Mouse (Mus musculus) spleen, adult 12 weeks (tissue): ENCODE data around the gene Hyal1.

ENCODE experiments used
- DNase-seq: peaks from one replicate; pipeline ENCODE4 v3.0.0; 2022; ENCODE audit warnings: low spot score

Gene Hyal1

DNA sequence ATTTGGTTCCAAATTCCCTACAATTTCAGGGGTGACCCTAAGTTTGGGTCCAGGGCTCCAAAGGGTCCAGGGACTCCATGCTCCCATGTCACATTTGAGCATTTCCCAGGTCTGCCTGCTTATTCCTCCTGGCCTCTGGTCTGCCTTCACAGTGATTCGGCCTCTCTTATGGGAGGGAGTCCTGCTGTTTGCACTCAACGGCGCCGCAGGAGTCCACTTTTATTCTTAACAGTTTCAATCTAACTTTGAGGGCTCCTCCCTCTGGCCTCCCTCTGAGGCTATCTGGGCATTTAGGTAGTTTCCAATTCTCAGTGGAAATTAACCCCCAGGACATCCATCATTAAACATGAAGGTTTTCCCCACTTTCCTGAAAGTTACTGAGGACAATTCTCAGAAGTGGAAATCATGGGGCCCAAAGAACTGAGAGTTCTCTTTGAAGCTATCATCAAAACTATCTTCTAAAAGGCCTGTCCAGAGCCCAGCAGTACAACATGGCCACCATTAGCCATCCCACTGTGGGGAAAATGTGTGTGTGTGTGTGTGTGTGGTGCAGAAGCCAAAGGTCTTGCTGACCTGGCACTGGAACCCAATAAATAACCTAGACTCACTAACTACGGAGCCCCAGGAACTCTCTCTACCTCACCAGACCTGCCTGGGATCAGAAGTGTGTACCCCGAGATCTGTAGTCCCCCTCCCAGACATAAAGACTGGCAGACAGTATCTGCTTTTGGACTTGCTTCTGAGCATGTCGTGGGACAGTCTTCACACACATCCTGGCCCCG, 17.7 kb downstream of the Hyal1 start:
- DNase-seq, result no peak

- no peak for DNase-seq
Observed at GRCm38 (mm10) chr9:107596619-107597569, 20.2 kb downstream of the Hyal1 start.

DNA sequence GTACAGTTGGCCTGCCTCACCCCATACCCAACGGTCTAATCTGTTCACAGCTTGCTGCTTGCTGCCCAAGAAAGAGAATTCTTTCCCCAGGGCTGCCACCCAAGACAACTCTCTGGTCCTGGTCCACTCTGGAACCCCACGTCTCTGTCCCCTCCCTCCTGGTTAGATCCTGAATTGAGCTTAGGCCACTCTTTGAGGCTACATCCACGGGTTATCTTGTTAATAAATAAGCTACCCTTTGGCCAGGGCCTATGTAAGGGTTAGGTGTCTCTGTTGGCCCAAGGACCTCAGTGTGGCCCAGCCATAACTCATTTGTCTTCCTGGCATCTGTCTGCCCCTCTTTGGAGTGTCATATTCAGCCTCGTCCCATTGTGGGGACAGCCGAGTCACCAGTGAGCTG, 21.7 kb downstream of the Hyal1 start:
- DNase-seq, result no peak

DNA sequence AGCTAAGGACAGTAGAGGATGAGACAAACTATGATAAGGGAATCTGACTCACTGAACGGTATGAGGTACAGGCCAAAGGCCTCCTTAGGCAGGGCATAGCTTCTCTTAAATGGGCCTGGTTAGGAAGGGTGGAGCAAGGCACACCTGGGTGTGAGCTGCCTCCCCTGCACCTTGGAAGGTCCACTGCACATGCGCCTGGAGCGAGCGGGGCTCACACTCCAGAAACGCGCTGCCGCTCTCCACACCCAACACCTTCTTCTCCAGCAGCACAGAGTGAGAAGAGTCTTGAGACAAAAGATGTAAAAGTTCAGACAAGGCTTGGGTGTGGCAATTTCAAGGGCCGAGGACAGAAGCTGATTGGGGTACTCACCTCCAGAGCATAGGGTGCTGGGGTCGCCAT, 22.7 kb downstream of the Hyal1 start:
- no peak for DNase-seq

- DNase-seq, result no peak
Observed at GRCm38 (mm10) chr9:107599842-107600241, 23.1 kb downstream of the Hyal1 start.

GRCm38 (mm10) chr9:107600745-107601144, 24.0 kb downstream of the Hyal1 start:
- DNase-seq, result no peak

GRCm38 (mm10) chr9:107601275-107601674, 24.5 kb downstream of the Hyal1 start:
- DNase-seq, result no peak

DNA sequence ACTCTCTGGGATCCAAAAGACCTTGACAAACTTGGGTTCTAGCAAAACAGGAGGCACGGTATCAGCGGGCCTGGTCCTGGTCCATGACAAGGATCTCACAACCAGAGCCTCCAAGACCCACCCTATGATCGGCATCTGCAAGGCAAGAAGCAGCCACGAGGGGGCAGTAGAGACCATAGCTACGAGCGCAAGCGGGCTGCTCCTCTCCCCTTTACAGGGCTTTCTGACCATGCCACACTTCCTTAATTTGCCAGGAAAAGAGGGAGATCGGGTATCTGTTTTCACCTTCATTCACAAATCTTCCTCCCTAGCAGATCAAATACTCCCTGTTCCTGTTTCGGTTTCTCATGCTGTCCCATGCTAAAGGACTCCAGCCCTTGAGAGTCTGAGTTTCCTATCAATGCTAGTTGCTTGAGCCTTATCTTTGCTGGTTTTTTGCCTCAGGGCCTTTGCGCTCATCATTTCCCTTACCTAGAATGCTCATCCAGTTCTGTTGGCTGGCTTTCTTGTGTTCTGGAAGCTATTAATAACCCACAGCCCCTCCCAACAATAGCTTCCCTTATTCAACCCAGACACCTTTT, 25.4 kb downstream of the Hyal1 start:
- DNase-seq, result peak; percentile 87

DNA sequence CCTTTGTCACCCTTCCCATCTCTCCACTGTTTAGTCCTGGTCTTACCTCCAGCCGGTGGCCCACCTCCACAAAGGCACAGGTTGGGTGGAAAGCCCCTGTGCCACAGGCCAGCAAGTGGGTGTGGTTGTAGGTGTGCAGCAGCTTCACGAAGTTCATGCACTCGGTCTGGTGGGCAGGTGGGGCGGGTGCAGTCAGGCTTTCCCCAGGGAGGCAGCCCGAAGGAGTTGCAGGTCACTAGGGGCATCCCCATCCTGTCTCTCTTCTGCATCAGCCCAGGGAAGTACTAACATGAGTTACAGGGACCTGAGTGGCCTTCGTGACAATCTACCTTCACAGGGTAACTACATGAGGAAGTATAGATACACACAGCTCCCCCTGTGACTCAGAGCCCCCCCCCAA, 26.5 kb downstream of the Hyal1 start:
- DNase-seq, result no peak

DNA sequence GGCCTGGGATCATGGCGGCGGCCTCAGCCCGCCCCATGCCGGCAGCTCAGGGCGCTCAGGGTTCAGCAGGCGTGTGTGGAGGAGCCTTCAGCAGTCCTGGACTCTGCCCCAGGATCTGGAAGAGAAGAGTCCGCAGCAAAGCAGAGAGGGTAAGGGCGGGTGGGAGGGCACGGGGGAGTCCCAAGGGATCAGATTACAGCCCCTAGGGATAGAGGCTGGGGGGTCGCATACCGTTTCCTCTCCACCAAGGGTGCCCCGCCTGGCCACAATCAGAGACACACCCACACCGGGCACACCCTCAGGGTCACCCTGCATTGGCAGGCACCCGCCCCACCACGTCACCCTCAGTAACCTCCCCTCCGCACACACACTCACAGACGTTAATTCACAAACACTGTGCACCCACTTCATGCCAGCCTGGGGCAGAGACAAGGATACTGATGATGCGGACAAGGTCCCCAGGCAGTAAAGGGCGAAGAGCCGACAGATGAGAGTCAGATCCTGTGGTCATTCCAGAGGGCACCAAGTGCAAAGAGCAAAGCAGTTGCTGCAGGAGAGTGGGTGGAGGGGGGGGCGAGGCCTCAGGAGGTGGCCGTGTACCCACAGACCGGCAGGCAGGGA, 28.4 kb downstream of the Hyal1 start:
- DNase-seq, result no peak

DNA sequence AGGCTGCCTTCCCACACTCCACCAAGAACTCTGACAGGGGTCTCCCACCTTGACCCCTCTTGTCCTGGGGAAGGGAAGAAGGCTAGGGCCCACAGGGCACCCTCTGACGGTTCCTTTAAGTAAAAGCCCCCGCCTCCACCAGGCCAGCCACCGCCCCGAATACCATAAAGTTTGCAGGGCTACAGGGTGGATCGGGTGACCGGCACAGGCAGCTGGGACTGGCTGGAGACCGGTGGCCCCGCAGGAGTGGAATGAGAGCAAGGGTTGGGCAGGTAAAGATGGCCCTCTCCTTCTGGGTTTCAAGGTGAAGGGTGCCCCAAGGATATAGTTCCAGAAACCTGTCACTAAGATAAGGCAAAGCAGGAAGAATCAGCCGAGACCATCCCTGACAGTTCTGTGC, 29.9 kb downstream of the Hyal1 start:
- no peak for DNase-seq

DNA sequence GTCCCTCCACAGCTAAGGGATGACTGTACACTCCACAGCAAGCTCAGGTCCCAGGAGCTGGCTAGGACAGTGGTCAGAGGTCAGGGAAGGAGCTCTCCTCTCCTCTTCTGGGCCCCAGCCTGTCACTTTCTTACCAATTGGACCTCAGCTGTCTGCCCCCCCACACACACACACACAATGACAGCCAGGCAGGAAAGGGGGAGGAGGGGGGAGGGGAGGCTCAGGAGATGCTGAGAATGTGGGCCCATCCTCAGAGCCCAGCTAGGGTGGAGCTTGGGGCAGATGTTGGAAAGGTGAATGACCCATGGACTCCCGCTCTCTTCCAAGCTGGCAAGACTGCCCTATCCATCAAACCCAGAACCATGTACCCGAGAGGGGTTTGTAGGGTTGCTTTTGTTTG, 30.3 kb downstream of the Hyal1 start:
- DNase-seq, result no peak

- no peak for DNase-seq
Observed at GRCm38 (mm10) chr9:107607653-107608245, 31.0 kb downstream of the Hyal1 start.

- DNase-seq, result no peak
Observed at GRCm38 (mm10) chr9:107608741-107609432, 32.2 kb downstream of the Hyal1 start, which contains the start of gene Sema3b. Sema3b (minus strand) TSS chr9:107609229.

DNA sequence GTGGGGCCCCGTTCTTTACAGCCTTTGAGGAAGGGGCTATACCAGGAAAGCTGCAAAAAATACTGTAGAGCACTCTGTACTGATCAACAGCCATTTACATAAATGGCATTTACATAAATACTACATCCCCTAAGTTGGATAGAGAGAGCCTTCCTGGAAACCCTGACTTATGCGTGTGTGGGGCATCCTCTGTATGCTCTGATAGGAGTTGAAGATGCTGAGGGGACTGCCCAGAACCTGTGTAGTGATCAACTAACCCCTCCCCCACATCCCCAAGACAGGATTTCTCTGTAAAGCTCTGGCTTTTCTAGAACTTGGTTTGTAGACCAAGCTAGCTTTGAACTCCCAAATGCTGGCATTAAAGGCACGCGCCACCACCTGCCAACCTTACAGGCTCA, 32.7 kb downstream of the Hyal1 start:
- DNase-seq, result no peak

GRCm38 (mm10) chr9:107611456-107612190, 34.9 kb downstream of the Hyal1 start:
- no peak for DNase-seq

DNA sequence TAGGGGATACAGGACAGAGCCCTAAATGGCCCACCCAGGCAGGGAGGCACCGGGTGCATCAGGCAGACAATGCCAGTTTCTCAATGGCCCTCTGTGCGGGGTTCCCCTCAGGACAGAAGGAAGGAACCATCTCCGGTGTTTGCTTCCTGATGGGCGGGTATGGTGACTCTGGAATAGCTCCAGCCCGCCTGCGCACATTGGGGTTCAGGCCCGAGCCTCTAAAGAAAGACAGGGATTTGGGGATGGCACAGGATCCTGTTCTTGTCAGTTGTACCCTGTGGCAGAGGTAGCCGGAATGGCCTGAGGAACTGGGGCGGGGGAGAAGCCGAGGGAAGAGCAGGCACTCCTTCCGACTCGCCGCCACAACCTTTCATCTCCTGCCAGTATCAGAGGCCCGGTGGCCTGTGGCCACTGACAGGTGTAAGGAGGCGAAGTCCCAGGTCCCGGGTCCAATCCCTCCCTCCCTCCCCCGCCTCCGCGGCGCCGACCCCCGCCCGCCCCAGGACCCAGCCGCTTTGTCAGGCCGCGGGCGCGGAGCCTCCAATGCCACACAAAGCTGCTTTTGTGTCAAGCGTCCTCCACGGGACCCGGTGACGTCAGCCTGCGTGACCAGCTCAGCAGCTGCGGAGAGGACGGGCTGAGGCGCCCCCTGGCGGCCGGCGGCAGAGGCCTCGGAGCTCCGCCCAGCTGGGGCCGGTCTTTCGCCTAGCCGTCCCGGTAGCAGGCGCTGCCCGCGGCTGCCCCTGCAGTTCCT, 35.6 kb downstream of the Hyal1 start:
- peak; percentile 98 for DNase-seq

DNA sequence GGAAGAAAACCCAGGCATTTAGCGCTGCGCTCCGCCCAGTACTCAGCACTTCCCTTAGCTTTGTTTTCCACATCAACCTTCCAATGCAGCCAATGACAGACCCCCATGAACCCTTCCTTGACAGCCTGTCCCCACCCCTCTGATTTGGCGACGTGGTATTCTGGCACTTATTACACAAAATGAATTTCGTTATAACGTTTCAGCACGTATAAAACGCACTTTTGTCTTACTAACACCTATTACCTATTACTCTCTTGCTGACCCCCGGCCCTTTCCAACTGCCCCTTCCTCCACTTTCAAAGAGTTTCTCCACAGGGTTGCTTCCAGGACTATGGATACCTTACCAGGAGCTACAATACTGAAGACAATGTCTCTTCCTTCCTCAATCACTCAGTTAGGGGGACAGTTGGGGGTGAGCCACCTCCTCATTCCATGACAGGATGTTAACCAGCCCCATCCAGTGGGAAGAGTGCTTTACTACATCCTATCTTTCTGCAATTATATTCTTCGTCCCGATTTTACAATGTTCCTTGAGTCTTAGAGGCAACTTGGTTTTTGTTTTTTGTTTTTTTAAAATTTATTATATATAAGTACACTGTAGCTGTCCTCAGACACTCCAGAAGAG, 36.3 kb downstream of the Hyal1 start:
- DNase-seq, result no peak

DNA sequence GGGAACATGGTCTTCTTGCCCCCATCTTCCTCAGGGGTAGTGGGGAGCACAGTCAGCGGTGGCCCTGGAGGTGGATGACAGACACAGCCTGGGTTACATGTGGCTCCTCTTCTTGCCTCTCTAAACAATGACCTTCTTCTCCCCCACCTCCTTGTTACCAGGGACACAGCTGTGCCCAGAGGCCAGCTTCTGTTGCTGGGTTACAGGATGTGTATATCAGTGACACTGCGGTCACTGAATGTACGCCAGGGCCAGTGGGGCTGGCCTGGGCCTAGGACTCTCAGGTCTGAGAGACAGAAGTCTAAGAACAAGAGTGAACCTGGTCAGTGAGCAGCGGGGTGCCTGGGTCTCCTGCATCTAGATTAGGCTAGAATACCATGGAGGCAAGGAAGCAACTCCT, 38.3 kb downstream of the Hyal1 start:
- DNase-seq, result no peak
